ENCODE assay signal across 8 mouse cellular contexts in genomic region chr7:140080503-140081156, GRCm38 (mm10). TPM values are rescaled to one million over a fixed set of nuclear protein-coding genes. Genes with fewer than 3 reads are reported as not detected.
DNase-seq lines count a peak whose midpoint lies in the region; ATAC-seq lines count a peak whose summit lies in the region.

No protein-coding gene starts in this region.

- 4% methylated on average over 24 of the region's 24 CpGs for WGBS in heart, embryonic 11.5 days (ENCODE audit: insufficient replicate concordance)
- WGBS in limb, embryonic 10.5 days, result 6% methylated on average over 24 of the region's 24 CpGs
- 3% methylated on average over 24 of the region's 24 CpGs for WGBS in midbrain, embryonic 14.5 days
- WGBS in stomach, embryonic 16.5 days, result 4% methylated on average over 24 of the region's 24 CpGs

- peak; percentile 15 for DNase-seq in spleen, postnatal 36 days (ENCODE audit: low spot score in 2 of 2)
- DNase-seq in spleen, adult 18-20 months, result no peak
- DNase-seq in embryo, embryonic 9.5 days (ENCODE audit: extremely low spot score), result peak; percentile 81
- peak; percentile 58 for DNase-seq in kidney, adult 9 months
- DNase-seq in limb, embryonic 10.5 days (ENCODE audit: low spot score), result peak; percentile 86
- DNase-seq in midbrain, embryonic 14.5 days, result peak; percentile 97

- ATAC-seq in heart, embryonic 11.5 days (replicated peaks; ENCODE audit: insufficient number of reproducible peaks, low FRiP score, low TSS enrichment), result peak; percentile 46; the same call in 1 of the 2 replicates
- ATAC-seq in midbrain, embryonic 14.5 days (ENCODE audit: low FRiP score, low TSS enrichment), result peak; percentile 85
- peak; percentile 47 for ATAC-seq in stomach, embryonic 16.5 days (ENCODE audit: insufficient read depth, low FRiP score)

- peaks cover 44% of the 10 kb centered on the region for H3K27me3 ChIP-seq in heart, embryonic 11.5 days (ENCODE audit: control insufficient read depth, insufficient read depth, low read length)
- H3K27me3 ChIP-seq in limb, embryonic 10.5 days (ENCODE audit: low read depth, poor library complexity, severe bottlenecking), result peaks cover 51% of the 10 kb centered on the region
- H3K27me3 ChIP-seq in midbrain, embryonic 14.5 days (ENCODE audit: control insufficient read depth, insufficient read depth, low read length), result no peaks in the 10 kb centered on the region
- peaks cover 33% of the 10 kb centered on the region for H3K27me3 ChIP-seq in stomach, embryonic 16.5 days (ENCODE audit: control insufficient read depth, insufficient read depth, low read length)

- peak overlapping the region; percentile 45 for H3K4me2 ChIP-seq in heart, embryonic 11.5 days
- H3K4me2 ChIP-seq in midbrain, embryonic 14.5 days (ENCODE audit: low read length), result peak overlapping the region; percentile 65
- H3K4me2 ChIP-seq in stomach, embryonic 16.5 days (ENCODE audit: low read depth, low read length), result peak overlapping the region; percentile 43

- no peak overlapping the region for H3K27ac ChIP-seq in heart, embryonic 11.5 days (ENCODE audit: low read depth, low read length)
- peak overlapping the region; percentile 62 for H3K27ac ChIP-seq in limb, embryonic 10.5 days
- H3K27ac ChIP-seq in midbrain, embryonic 14.5 days (replicated peaks; ENCODE audit: low read depth, low read length), result peak overlapping the region; percentile 91
- H3K27ac ChIP-seq in stomach, embryonic 16.5 days (ENCODE audit: low read length), result no peak overlapping the region

- H3K4me1 ChIP-seq in heart, embryonic 11.5 days (ENCODE audit: control insufficient read depth, insufficient read depth, low read length), result no peaks in the 10 kb centered on the region
- peaks cover 24% of the 10 kb centered on the region for H3K4me1 ChIP-seq in limb, embryonic 10.5 days
- H3K4me1 ChIP-seq in midbrain, embryonic 14.5 days (ENCODE audit: control insufficient read depth, insufficient read depth, low read length), result peaks cover 18% of the 10 kb centered on the region
- H3K4me1 ChIP-seq in stomach, embryonic 16.5 days (ENCODE audit: control insufficient read depth, insufficient read depth, low read length), result peaks cover 4% of the 10 kb centered on the region; the same call in 1 of the 2 replicates

- no peaks in the 10 kb centered on the region for H3K36me3 ChIP-seq in heart, embryonic 11.5 days (ENCODE audit: control insufficient read depth, insufficient read depth, low read length)
- H3K36me3 ChIP-seq in limb, embryonic 10.5 days, result no peaks in the 10 kb centered on the region
- H3K36me3 ChIP-seq in midbrain, embryonic 14.5 days (ENCODE audit: control insufficient read depth, insufficient read depth, low read length), result no peaks in the 10 kb centered on the region
- no peaks in the 10 kb centered on the region for H3K36me3 ChIP-seq in stomach, embryonic 16.5 days (ENCODE audit: control insufficient read depth, insufficient read depth, low read length)

- H3K9me3 ChIP-seq in heart, embryonic 11.5 days (replicated peaks; ENCODE audit: control insufficient read depth, low read length), result no peaks in the 10 kb centered on the region
- H3K9me3 ChIP-seq in limb, embryonic 10.5 days (replicated peaks), result no peaks in the 10 kb centered on the region
- no peaks in the 10 kb centered on the region for H3K9me3 ChIP-seq in midbrain, embryonic 14.5 days (ENCODE audit: control insufficient read depth, low read length)
- H3K9me3 ChIP-seq in stomach, embryonic 16.5 days (replicated peaks; ENCODE audit: control insufficient read depth, low read length), result no peaks in the 10 kb centered on the region

- no peak overlapping the region for H3K4me3 ChIP-seq in heart, embryonic 11.5 days (ENCODE audit: low read depth, low read length)
- peak overlapping the region; percentile 44 for H3K4me3 ChIP-seq in limb, embryonic 10.5 days
- peak overlapping the region; percentile 54 for H3K4me3 ChIP-seq in midbrain, embryonic 14.5 days (replicated peaks; ENCODE audit: low read depth, low read length)
- H3K4me3 ChIP-seq in stomach, embryonic 16.5 days (replicated peaks; ENCODE audit: low read length), result peak overlapping the region; percentile 27

- H3K9ac ChIP-seq in heart, embryonic 11.5 days (ENCODE audit: low read depth, low read length), result no peak overlapping the region
- peak overlapping the region; percentile 71 for H3K9ac ChIP-seq in midbrain, embryonic 14.5 days (replicated peaks; ENCODE audit: low read length)
- peak overlapping the region; percentile 49; the same call in 1 of the 2 replicates for H3K9ac ChIP-seq in stomach, embryonic 16.5 days (ENCODE audit: low read length)

RNA-seq across cellular contexts. Expression of gene Caly, which starts 1.7 kb away (rescaled TPM):
- 0.24 and 0.54 TPM in 2 replicates for polyA plus RNA-seq in heart, embryonic 11.5 days (2014; fragmentation: Nextera tagmentation; extraction: Ambion mirVana)
- polyA plus RNA-seq in limb, embryonic 10.5 days (2016; fragmentation: Nextera tagmentation; extraction: Ambion mirVana), result 1.1 and 1.2 TPM in 2 replicates
- polyA plus RNA-seq in midbrain, embryonic 14.5 days (2014; fragmentation: Nextera tagmentation; extraction: Ambion mirVana), result 184 and 275 TPM in 2 replicates
- polyA plus RNA-seq in stomach, embryonic 16.5 days (2015; fragmentation: Nextera tagmentation; extraction: Ambion mirVana), result 3.7 and 5.6 TPM in 2 replicates

RNA-seq across cellular contexts. Expression of gene Prap1, which starts 12.6 kb away (rescaled TPM):
- not detected in 2 replicates for polyA plus RNA-seq in heart, embryonic 11.5 days (2014; fragmentation: Nextera tagmentation; extraction: Ambion mirVana)
- polyA plus RNA-seq in limb, embryonic 10.5 days (2016; fragmentation: Nextera tagmentation; extraction: Ambion mirVana), result not detected in 2 replicates
- not detected in 2 replicates for polyA plus RNA-seq in midbrain, embryonic 14.5 days (2014; fragmentation: Nextera tagmentation; extraction: Ambion mirVana)
- polyA plus RNA-seq in stomach, embryonic 16.5 days (2015; fragmentation: Nextera tagmentation; extraction: Ambion mirVana), result 139 and 141 TPM in 2 replicates

RNA-seq across cellular contexts. Expression of gene Fuom, which starts 21.6 kb away (rescaled TPM):
- polyA plus RNA-seq in heart, embryonic 11.5 days (2014; fragmentation: Nextera tagmentation; extraction: Ambion mirVana), result 69.3 and 71.7 TPM in 2 replicates
- 8.7 and 13.9 TPM in 2 replicates for polyA plus RNA-seq in limb, embryonic 10.5 days (2016; fragmentation: Nextera tagmentation; extraction: Ambion mirVana)
- 23.9 and 30.8 TPM in 2 replicates for polyA plus RNA-seq in midbrain, embryonic 14.5 days (2014; fragmentation: Nextera tagmentation; extraction: Ambion mirVana)
- 37.0 and 38.7 TPM in 2 replicates for polyA plus RNA-seq in stomach, embryonic 16.5 days (2015; fragmentation: Nextera tagmentation; extraction: Ambion mirVana)

RNA-seq across cellular contexts. Expression of gene Msx3, which starts 31.7 kb away (rescaled TPM):
- polyA plus RNA-seq in heart, embryonic 11.5 days (2014; fragmentation: Nextera tagmentation; extraction: Ambion mirVana), result 0.14 TPM in 1 of 2 replicates, not detected in the other
- polyA plus RNA-seq in limb, embryonic 10.5 days (2016; fragmentation: Nextera tagmentation; extraction: Ambion mirVana), result not detected in 2 replicates
- 5.1 and 5.8 TPM in 2 replicates for polyA plus RNA-seq in midbrain, embryonic 14.5 days (2014; fragmentation: Nextera tagmentation; extraction: Ambion mirVana)
- polyA plus RNA-seq in stomach, embryonic 16.5 days (2015; fragmentation: Nextera tagmentation; extraction: Ambion mirVana), result 0.05 TPM in 1 of 2 replicates, not detected in the other

RNA-seq across cellular contexts. Expression of gene Paox, which starts 35.0 kb away (rescaled TPM):
- 17.1 and 19.0 TPM in 2 replicates for polyA plus RNA-seq in heart, embryonic 11.5 days (2014; fragmentation: Nextera tagmentation; extraction: Ambion mirVana)
- 19.2 and 23.7 TPM in 2 replicates for polyA plus RNA-seq in limb, embryonic 10.5 days (2016; fragmentation: Nextera tagmentation; extraction: Ambion mirVana)
- 5.5 and 6.7 TPM in 2 replicates for polyA plus RNA-seq in midbrain, embryonic 14.5 days (2014; fragmentation: Nextera tagmentation; extraction: Ambion mirVana)
- 31.4 and 31.9 TPM in 2 replicates for polyA plus RNA-seq in stomach, embryonic 16.5 days (2015; fragmentation: Nextera tagmentation; extraction: Ambion mirVana)

Comparison
In these comparisons a context has a peak if more than half of its experiments do, and no peak if none do; other contexts are left out.
1. DNase-seq: peak in spleen, postnatal 36 days (2 of 2), embryo, embryonic 9.5 days (single experiment), kidney, adult 9 months (single experiment), limb, embryonic 10.5 days (single experiment) and midbrain, embryonic 14.5 days (single experiment); none in spleen, adult 18-20 months (0 of 2).
2. H3K27ac ChIP-seq: peak in limb, embryonic 10.5 days (single experiment) and midbrain, embryonic 14.5 days (single experiment); none in heart, embryonic 11.5 days (single experiment) and stomach, embryonic 16.5 days (single experiment).
3. RNA of gene Caly, which starts 1.7 kb away (polyA plus RNA-seq): 184 to 275 TPM in midbrain, embryonic 14.5 days; 3.7 to 5.6 TPM in stomach, embryonic 16.5 days, 1.1 to 1.2 TPM in limb, embryonic 10.5 days and 0.24 to 0.54 TPM in heart, embryonic 11.5 days; every median in the first group is over 10 times any median in the second.
4. RNA of gene Prap1, which starts 12.6 kb away (polyA plus RNA-seq): 139 to 141 TPM in stomach, embryonic 16.5 days; not detected in midbrain, embryonic 14.5 days, not detected in heart, embryonic 11.5 days and not detected in limb, embryonic 10.5 days; every median in the first group is over 100 times any median in the second.
5. Peak in every context shown above with its lines, with median percentiles within 50 percentile points of each other: ATAC-seq and H3K4me2 ChIP-seq.